Mouse (Mus musculus) CH12.LX (cell line): ENCODE data around the gene Zscan25.

Experiments used
- BHLHE40 ChIP-seq: IDR thresholded peaks from 2 replicates; pipeline ENCODE4 v1.6.1; 2011; ENCODE audit warnings: mild to moderate bottlenecking, low read depth, low read length, improper control_type of control experiment
- CTCF ChIP-seq, 2 experiments: IDR thresholded peaks in 1 of 2; conservative IDR thresholded peaks in 1 of 2; 2 replicates each; pipeline ENCODE4 v1.5.1; 2011 to 2012; ENCODE audit warnings: low read depth in 2 of 2, low read length in 2 of 2, improper control_type of control experiment in 1 of 2, inconsistent platforms in 1 of 2, mild to moderate bottlenecking in 1 of 2, moderate library complexity in 1 of 2
- E2F4 ChIP-seq: IDR thresholded peaks from 2 replicates; pipeline ENCODE4 v1.6.1; 2011; ENCODE audit warnings: low read depth, low read length, improper control_type of control experiment; ENCODE audit not compliant: insufficient replicate concordance
- MXI1 ChIP-seq: IDR thresholded peaks from 2 replicates; pipeline ENCODE4 v1.6.1; 2011; ENCODE audit warnings: mild to moderate bottlenecking, low read depth, low read length, improper control_type of control experiment
- NELFE ChIP-seq: IDR thresholded peaks from 2 replicates; pipeline ENCODE4 v1.6.1; 2011; ENCODE audit warnings: low read depth, low read length, improper control_type of control experiment
- POLR2A ChIP-seq: IDR thresholded peaks from 2 replicates; pipeline ENCODE4 v1.6.1; 2011; ENCODE audit warnings: low read depth, mild to moderate bottlenecking, improper control_type of control experiment, low read length
- USF1 ChIP-seq: IDR thresholded peaks from 2 replicates; pipeline ENCODE4 v1.6.1; 2014; ENCODE audit warnings: low read depth, mild to moderate bottlenecking, inconsistent platforms, low read length, improper control_type of control experiment
- USF2 ChIP-seq: conservative IDR thresholded peaks from 2 replicates; pipeline ENCODE4 v1.6.1; 2011; ENCODE audit warnings: low read depth, low read length, improper control_type of control experiment
- ZC3H11A ChIP-seq: IDR thresholded peaks from 2 replicates; pipeline ENCODE4 v1.6.1; 2012; ENCODE audit warnings: low read depth, mild to moderate bottlenecking, inconsistent platforms, low read length, improper control_type of control experiment
- ZKSCAN1 ChIP-seq: IDR thresholded peaks from 2 replicates; pipeline ENCODE4 v1.6.1; 2012; ENCODE audit warnings: low read depth, inconsistent platforms, low read length, improper control_type of control experiment, borderline replicate concordance
- ZMIZ1 ChIP-seq: IDR thresholded peaks from 2 replicates; pipeline ENCODE4 v1.6.1; 2012; ENCODE audit warnings: low read depth, mild to moderate bottlenecking, inconsistent platforms, low read length, improper control_type of control experiment

- TF ChIP-seq CTCF (conservative IDR thresholded peaks at IDR 0.05 in 1 of 2, IDR thresholded peaks at IDR 0.05 in 1 of 2; ENCODE audit: low read depth in 2 of 2, low read length in 2 of 2) (no peak), BHLHE40 (no peak), ZKSCAN1 (no peak), ZC3H11A (no peak), POLR2A (no peak), USF1 (no peak), USF2 (no peak), NELFE (no peak), ZMIZ1 (no peak), E2F4 (no peak), MXI1 (no peak)
These were observed 8.1 kb downstream of the Zscan25 start for GRCm38 (mm10) chr5:145288382-145288781.
